Mouse (Mus musculus) lung, postnatal 0 days (tissue): ENCODE results near the gene Arsb. TPM values are rescaled to one million over a fixed set of nuclear protein-coding genes. Genes with fewer than 3 reads are reported as not detected.

Experiments
- ATAC-seq: fragments of 200-750 bp; cut with Nextera tagmentation; 2 replicates; pipeline ENCODE4 v1.8.0; 2017; ENCODE audit warnings: moderate library complexity
- DNase-seq: peaks from one replicate; pipeline ENCODE4 v3.0.0-alpha.2; 2016; ENCODE audit warnings: low spot score
- H3K27ac ChIP-seq: fragments of 300-500 bp; sonication (generic); 2 replicates; pipeline ENCODE4 v1.5.1; 2014; ENCODE audit warnings: antibody characterized with exemption, mild to moderate bottlenecking, low read length, mixed read lengths
- H3K27me3 ChIP-seq: fragments of 300-500 bp; sonication (generic); replicated peaks from 2 replicates; pipeline ENCODE4 v1.6.1; 2014; ENCODE audit warnings: low read length, mixed read lengths; ENCODE audit not compliant: insufficient read depth
- H3K36me3 ChIP-seq: fragments of 300-500 bp; sonication (generic); 2 replicates; pipeline ENCODE4 v1.6.1; 2014; ENCODE audit warnings: low read length, mixed read lengths; ENCODE audit not compliant: insufficient read depth
- H3K4me1 ChIP-seq: fragments of 300-500 bp; sonication (generic); 2 replicates; pipeline ENCODE4 v1.6.1; 2014; ENCODE audit warnings: antibody characterized with exemption, low read depth, low read length, mixed read lengths; ENCODE audit not compliant: insufficient read depth
- H3K4me2 ChIP-seq: fragments of 300-500 bp; sonication (generic); replicated peaks from 2 replicates; pipeline ENCODE4 v1.6.1; 2014; ENCODE audit warnings: low read depth, mild to moderate bottlenecking, low read length, moderate library complexity, mixed read lengths
- H3K4me3 ChIP-seq: fragments of 300-500 bp; sonication (generic); 2 replicates; pipeline ENCODE4 v1.5.1; 2014; ENCODE audit warnings: low read depth, low read length
- H3K9ac ChIP-seq: fragments of 300-500 bp; sonication (generic); replicated peaks from 2 replicates; pipeline ENCODE4 v1.6.1; 2014; ENCODE audit warnings: low read depth, mild to moderate bottlenecking
- H3K9me3 ChIP-seq: fragments of 300-500 bp; sonication (generic); 2 replicates; pipeline ENCODE4 v1.6.1; 2016; ENCODE audit warnings: low read length, mixed read lengths
- CTCF ChIP-seq: IDR thresholded peaks from 2 replicates; pipeline ENCODE4 v1.5.1; 2016; ENCODE audit warnings: antibody characterized with exemption, mild to moderate bottlenecking
- EP300 ChIP-seq: IDR thresholded peaks from 2 replicates; pipeline ENCODE4 v1.6.1; 2016; ENCODE audit warnings: antibody characterized with exemption, mild to moderate bottlenecking, control low read depth
- WGBS: fragments of 180-500 bp; shearing (Covaris S2); extraction: QIAGEN DNeasy Blood & Tissue Kit; methylation state at CpG from one replicate; pipeline ENCODE4 v1.1.7; 2014; 5-methylcytosine and 5-hydroxymethylcytosine counted together
- polyA plus RNA-seq: library from polyadenylated mRNA; unstranded; fragments of >200 nt; fragmentation: Nextera tagmentation; extraction: Ambion mirVana; gene quantifications from 2 replicates; pipeline ENCODE4 v1.2.1, GENCODE M21; 2015

Arsb gene
- polyA plus RNA-seq, 1 experiment from 2014 or later, result 3.7 TPM

GRCm38 (mm10) chr13:93951555-93951954 lies 180.1 kb downstream of the Arsb start:
- TF ChIP-seq EP300, result no peak
- TF ChIP-seq CTCF, result no peak
- ATAC-seq, result no peak

GRCm38 (mm10) chr13:93952466-93952865 lies 181.0 kb downstream of the Arsb start:
- Histone ChIP-seq H3K36me3 (no peaks in the 10 kb centered on the region), H3K9me3 (no peaks in the 10 kb centered on the region), H3K4me2 (no peak overlapping the region), H3K27ac (no peak overlapping the region), H3K27me3 (no peaks in the 10 kb centered on the region), H3K4me3 (no peak overlapping the region), H3K9ac (no peak overlapping the region), H3K4me1 (peaks cover 4% of the 10 kb centered on the region; the same call in 1 of the 2 replicates)
- 81% methylated on average over 4 of the region's 4 CpGs for WGBS
- TF ChIP-seq CTCF, result no peak
- TF ChIP-seq EP300, result no peak
- no peak for ATAC-seq
- DNase-seq, result no peak

More at GRCm38 (mm10) chr13:93951555-93951954, 180.1 kb downstream of the Arsb start:
- Histone ChIP-seq H3K27ac (no peak overlapping the region), H3K9ac (no peak overlapping the region), H3K27me3 (no peaks in the 10 kb centered on the region), H3K36me3 (no peaks in the 10 kb centered on the region), H3K4me3 (no peak overlapping the region), H3K4me2 (no peak overlapping the region), H3K9me3 (no peaks in the 10 kb centered on the region), H3K4me1 (peaks cover 4% of the 10 kb centered on the region; the same call in 1 of the 2 replicates)
- 44% methylated on average over 6 of the region's 6 CpGs for WGBS
- no peak for DNase-seq

GRCm38 (mm10) chr13:93957907-93958306 lies 186.5 kb downstream of the Arsb start:
- 70% methylated on average over 8 of the region's 8 CpGs for WGBS
- H3K36me3 ChIP-seq, result no peaks in the 10 kb centered on the region
- no peak overlapping the region for H3K4me2 ChIP-seq
- H3K27ac ChIP-seq, result no peak overlapping the region
- TF ChIP-seq CTCF (no peak), EP300 (no peak)
- H3K4me3 ChIP-seq, result no peak overlapping the region
- no peaks in the 10 kb centered on the region for H3K9me3 ChIP-seq
- no peaks in the 10 kb centered on the region for H3K4me1 ChIP-seq
- DNase-seq (no peak), ATAC-seq (no peak)
- H3K9ac ChIP-seq, result no peak overlapping the region
- no peaks in the 10 kb centered on the region for H3K27me3 ChIP-seq

- Histone ChIP-seq H3K4me1 (no peaks in the 10 kb centered on the region), H3K27me3 (no peaks in the 10 kb centered on the region), H3K4me2 (no peak overlapping the region), H3K27ac (no peak overlapping the region), H3K36me3 (no peaks in the 10 kb centered on the region), H3K9me3 (no peaks in the 10 kb centered on the region), H3K9ac (no peak overlapping the region), H3K4me3 (no peak overlapping the region)
- TF ChIP-seq EP300 (no peak), CTCF (no peak)
- DNase-seq (no peak), ATAC-seq (no peak)
These were observed 194.8 kb downstream of the Arsb start for GRCm38 (mm10) chr13:93966271-93966670.

GRCm38 (mm10) chr13:93967138-93967537 lies 195.7 kb downstream of the Arsb start:
- Histone ChIP-seq H3K27ac (no peak overlapping the region), H3K4me2 (no peak overlapping the region), H3K4me3 (no peak overlapping the region), H3K9ac (no peak overlapping the region), H3K9me3 (no peaks in the 10 kb centered on the region), H3K27me3 (no peaks in the 10 kb centered on the region), H3K4me1 (no peaks in the 10 kb centered on the region), H3K36me3 (no peaks in the 10 kb centered on the region)
- ATAC-seq, result no peak
- TF ChIP-seq EP300, result no peak
- no peak for TF ChIP-seq CTCF
- DNase-seq, result no peak
- WGBS, result 50% methylated on average over 9 of the region's 9 CpGs

GRCm38 (mm10) chr13:93970115-93970514 lies 198.7 kb downstream of the Arsb start:
- TF ChIP-seq CTCF (no peak), EP300 (no peak)

GRCm38 (mm10) chr13:93972423-93972822 lies 201.0 kb downstream of the Arsb start:
- H3K4me1 ChIP-seq, result no peaks in the 10 kb centered on the region
- 52% methylated on average over 3 of the region's 3 CpGs for WGBS
- no peaks in the 10 kb centered on the region for H3K27me3 ChIP-seq

More at GRCm38 (mm10) chr13:93970115-93970514, 198.7 kb downstream of the Arsb start:
- Histone ChIP-seq H3K4me2 (no peak overlapping the region), H3K4me1 (no peaks in the 10 kb centered on the region), H3K9ac (no peak overlapping the region), H3K9me3 (no peaks in the 10 kb centered on the region), H3K27ac (no peak overlapping the region), H3K27me3 (no peaks in the 10 kb centered on the region), H3K4me3 (no peak overlapping the region), H3K36me3 (no peaks in the 10 kb centered on the region)
- peak; percentile 32; the same call in 1 of the 2 replicates for ATAC-seq
- 50% methylated on average over 5 of the region's 5 CpGs for WGBS
- peak; percentile 78 for DNase-seq

More at GRCm38 (mm10) chr13:93972423-93972822, 201.0 kb downstream of the Arsb start:
- no peaks in the 10 kb centered on the region for H3K36me3 ChIP-seq
- no peak overlapping the region for H3K27ac ChIP-seq
- no peak for DNase-seq
- no peak for ATAC-seq
- H3K4me3 ChIP-seq, result no peak overlapping the region
- no peak for TF ChIP-seq CTCF
- no peak for TF ChIP-seq EP300
- no peak overlapping the region for H3K4me2 ChIP-seq
- no peak overlapping the region for H3K9ac ChIP-seq
- no peaks in the 10 kb centered on the region for H3K9me3 ChIP-seq
